Mouse (Mus musculus) monocyte, adult 5-6 weeks (primary cell): ENCODE results near the gene Gm13769. TPM values are rescaled to one million over a fixed set of nuclear protein-coding genes. Genes with fewer than 3 reads are reported as not detected.
A peak's percentile ranks its signal among the peaks of the same experiment; 100 is the strongest.
"Not testable (repeated sequence)": the region's sequence is repeated elsewhere in the genome, so short reads cannot be mapped to it uniquely, and the experiment has no call there.

Experiments
- ATAC-seq: fragments of 153-309, 156-312 bp; replicated peaks from 2 replicates; pipeline ENCODE4 v1.8.0; 2017; ENCODE audit warnings: mild to moderate bottlenecking; ENCODE audit not compliant: low TSS enrichment, insufficient number of reproducible peaks, severe bottlenecking, poor library complexity, low FRiP score
- total RNA-seq: library from RNA; stranded (forward); fragments of 200-1000, 200-491, 200-594 nt; gene quantifications from 3 replicates; pipeline ENCODE4 v1.2.3, GENCODE M21; 2017

Gene Gm13769
- total RNA-seq, result 0.39 TPM in 1 of 3 replicates, not detected in the others

GRCm38 (mm10) chr2:90321900-90322299, at the start of gene Gm13769:
TSS of gene Gm13769 (plus strand) at chr2:90322200.
- not testable (repeated sequence) for ATAC-seq

- no peak for ATAC-seq
Observed at GRCm38 (mm10) chr2:90292741-90293140, 29.3 kb upstream of the Gm13769 start, which contains the start of gene Olfr1272. TSS of gene Olfr1272 (minus strand) at chr2:90292841.

GRCm38 (mm10) chr2:90346694-90347093, 24.7 kb downstream of the Gm13769 start:
- not testable (repeated sequence) for ATAC-seq

DNA sequence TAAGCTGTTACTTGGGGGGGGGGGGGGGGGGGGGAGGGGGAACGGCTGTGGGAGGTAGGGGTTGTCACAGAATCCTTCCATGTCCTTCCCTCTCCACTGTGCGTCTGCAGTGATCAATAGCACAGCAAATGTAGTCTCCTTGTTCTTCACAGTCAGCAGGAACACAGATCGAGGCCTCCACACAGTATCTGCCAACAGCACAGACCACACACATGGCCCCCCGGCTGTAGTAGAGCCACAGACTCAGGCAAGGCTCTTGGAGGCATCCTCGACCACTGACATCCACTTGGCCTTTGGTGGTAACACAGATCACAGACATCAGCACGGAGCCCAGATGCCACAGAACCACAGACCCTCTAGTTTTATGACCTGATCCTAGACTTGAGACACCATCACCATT, 29.0 kb downstream of the Gm13769 start:
- 0 out of 2 replicates have a peak, but pooled peaks have one; percentile 14 for ATAC-seq

DNA sequence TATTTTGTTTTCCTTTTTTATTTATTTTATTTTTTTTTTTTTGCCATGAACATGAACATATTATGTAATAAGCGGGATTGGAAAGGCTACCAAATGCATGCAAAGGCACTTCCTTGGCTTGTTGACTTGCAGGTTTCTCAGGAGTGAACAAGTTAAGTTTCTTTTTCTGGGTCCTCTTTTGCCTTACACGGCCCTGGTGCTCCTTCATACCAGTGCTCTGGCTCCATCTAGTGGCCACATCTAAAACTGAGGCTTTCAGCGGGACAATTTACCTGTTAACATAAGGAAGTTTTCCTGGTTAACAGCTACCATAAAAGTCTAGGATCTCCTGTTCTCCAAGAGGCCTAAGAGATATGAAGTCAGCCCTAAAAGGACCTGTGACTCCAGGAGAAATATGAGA, 29.5 kb downstream of the Gm13769 start:
- peak; percentile 52; the same call in 1 of the 2 replicates for ATAC-seq

DNA sequence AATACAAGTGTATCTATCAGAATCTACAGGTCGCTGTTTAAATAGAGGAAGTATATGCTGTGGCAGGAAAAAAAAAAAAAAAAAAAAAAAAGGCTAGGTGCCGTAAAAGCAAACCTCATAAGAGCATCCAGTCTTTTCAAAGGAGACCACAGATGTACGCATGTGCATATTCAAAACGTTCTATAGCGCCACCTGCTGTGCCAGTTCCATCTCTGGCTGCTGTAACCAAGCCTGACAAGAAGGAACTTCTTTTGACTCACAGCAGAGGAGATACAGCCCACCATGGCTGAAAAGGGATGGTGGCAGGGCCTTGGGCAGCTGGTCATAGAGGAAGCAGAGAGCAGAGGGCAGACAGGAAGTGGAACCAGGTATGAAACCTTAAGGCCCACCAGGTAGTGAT, 37.2 kb downstream of the Gm13769 start:
- ATAC-seq, result peak; percentile 88

GRCm38 (mm10) chr2:90360199-90360598, 38.2 kb downstream of the Gm13769 start:
- not testable (repeated sequence) for ATAC-seq

Other genes with a start within 250 kb of the Gm13769 start
- gene Olfr1269, start 200.8 kb upstream of the Gm13769 start, total RNA-seq, result not detected in 3 replicates
- not detected in 3 replicates for gene Olfr32, start 179.9 kb upstream of the Gm13769 start, total RNA-seq
- not detected in 3 replicates for gene Olfr1270, start 169.1 kb upstream of the Gm13769 start, total RNA-seq
- gene Olfr1506, start 97.7 kb upstream of the Gm13769 start, total RNA-seq, result not detected in 3 replicates
- gene Olfr142, start 64.6 kb upstream of the Gm13769 start, total RNA-seq, result not detected in 3 replicates
- gene Olfr1271, start 51.2 kb upstream of the Gm13769 start, total RNA-seq, result not detected in 3 replicates
- not detected in 3 replicates for gene Olfr1272, start 29.4 kb upstream of the Gm13769 start, total RNA-seq
- not detected in 3 replicates for gene Olfr1274-ps, start 76.5 kb downstream of the Gm13769 start, total RNA-seq